Mouse (Mus musculus): ENCODE measurements around the gene Zfp568.
A peak's percentile ranks its signal among the peaks of the same experiment; 100 is the strongest.
"Not testable (repeated sequence)": the region's sequence is repeated elsewhere in the genome, so short reads cannot be mapped to it uniquely, and the experiment has no call there.

Zfp568 gene

GRCm38 (mm10) chr7:29983690-29984380 lies at the start of gene Zfp568:
Gene Zfp568, plus strand, starts transcription at chr7:29983955.
- DNase-seq (ENCODE audit: low spot score), result peak; percentile 97

GRCm38 (mm10) chr7:29938856-29939255 lies 44.9 kb upstream of the Zfp568 start:
- no peak for DNase-seq (ENCODE audit: low spot score)

- no peak for DNase-seq (ENCODE audit: low spot score)
These were observed 42.7 kb upstream of the Zfp568 start for GRCm38 (mm10) chr7:29941027-29941426.

GRCm38 (mm10) chr7:29942740-29943139 lies 41.0 kb upstream of the Zfp568 start:
- no peak for DNase-seq (ENCODE audit: low spot score)

GRCm38 (mm10) chr7:29943720-29944119 lies 40.0 kb upstream of the Zfp568 start:
- no peak for DNase-seq (ENCODE audit: low spot score)

GRCm38 (mm10) chr7:29944201-29944600 lies 39.6 kb upstream of the Zfp568 start:
- no peak for DNase-seq (ENCODE audit: low spot score)

GRCm38 (mm10) chr7:29953086-29953485 lies 30.7 kb upstream of the Zfp568 start:
- DNase-seq (ENCODE audit: low spot score), result no peak

- DNase-seq (ENCODE audit: low spot score), result peak; percentile 89
These were observed 30.0 kb upstream of the Zfp568 start, which contains the start of gene Zfp74 for GRCm38 (mm10) chr7:29953513-29954401. Gene Zfp74, minus strand, starts transcription at chr7:29954089.

GRCm38 (mm10) chr7:29954731-29955130 lies 29.0 kb upstream of the Zfp568 start:
- peak; percentile 44 for DNase-seq (ENCODE audit: low spot score)

GRCm38 (mm10) chr7:29956257-29956656 lies 27.5 kb upstream of the Zfp568 start:
- no peak for DNase-seq (ENCODE audit: low spot score)

- no peak for DNase-seq (ENCODE audit: low spot score)
These were observed 25.5 kb upstream of the Zfp568 start for GRCm38 (mm10) chr7:29958125-29958724.

GRCm38 (mm10) chr7:29959004-29959403 lies 24.8 kb upstream of the Zfp568 start:
- no peak for DNase-seq (ENCODE audit: low spot score)

- not testable (repeated sequence) for DNase-seq (ENCODE audit: low spot score)
These were observed 18.5 kb upstream of the Zfp568 start for GRCm38 (mm10) chr7:29965115-29965810.

- DNase-seq (ENCODE audit: low spot score), result no peak
These were observed 13.1 kb upstream of the Zfp568 start for GRCm38 (mm10) chr7:29970686-29971085.

- no peak for DNase-seq (ENCODE audit: low spot score)
These were observed 3.0 kb upstream of the Zfp568 start for GRCm38 (mm10) chr7:29980761-29981160.

- no peak for DNase-seq (ENCODE audit: low spot score)
These were observed 2.3 kb upstream of the Zfp568 start for GRCm38 (mm10) chr7:29981455-29981854.

GRCm38 (mm10) chr7:29981860-29982259 lies 1.9 kb upstream of the Zfp568 start:
- DNase-seq (ENCODE audit: low spot score), result no peak

- DNase-seq (ENCODE audit: low spot score), result no peak
These were observed 1.4 kb upstream of the Zfp568 start for GRCm38 (mm10) chr7:29982341-29982740.

GRCm38 (mm10) chr7:29982931-29983330 lies 824 bp upstream of the Zfp568 start:
- no peak for DNase-seq (ENCODE audit: low spot score)

GRCm38 (mm10) chr7:29983340-29983689 lies 440 bp upstream of the Zfp568 start:
- DNase-seq (ENCODE audit: low spot score), result no peak

GRCm38 (mm10) chr7:29986101-29986500 lies 2.3 kb downstream of the Zfp568 start:
- no peak for DNase-seq (ENCODE audit: low spot score)

GRCm38 (mm10) chr7:29987551-29987950 lies 3.8 kb downstream of the Zfp568 start:
- DNase-seq (ENCODE audit: low spot score), result no peak
